Mouse (Mus musculus) 416B (cell line): ENCODE results near the gene Asrgl1.
"Not testable (repeated sequence)": the region's sequence is repeated elsewhere in the genome, so short reads cannot be mapped to it uniquely, and the experiment has no call there.

Source experiments
- DNase-seq: peaks from one replicate; pipeline ENCODE4 v3.0.0; 2011; ENCODE audit warnings: low read depth

Gene Asrgl1

DNA sequence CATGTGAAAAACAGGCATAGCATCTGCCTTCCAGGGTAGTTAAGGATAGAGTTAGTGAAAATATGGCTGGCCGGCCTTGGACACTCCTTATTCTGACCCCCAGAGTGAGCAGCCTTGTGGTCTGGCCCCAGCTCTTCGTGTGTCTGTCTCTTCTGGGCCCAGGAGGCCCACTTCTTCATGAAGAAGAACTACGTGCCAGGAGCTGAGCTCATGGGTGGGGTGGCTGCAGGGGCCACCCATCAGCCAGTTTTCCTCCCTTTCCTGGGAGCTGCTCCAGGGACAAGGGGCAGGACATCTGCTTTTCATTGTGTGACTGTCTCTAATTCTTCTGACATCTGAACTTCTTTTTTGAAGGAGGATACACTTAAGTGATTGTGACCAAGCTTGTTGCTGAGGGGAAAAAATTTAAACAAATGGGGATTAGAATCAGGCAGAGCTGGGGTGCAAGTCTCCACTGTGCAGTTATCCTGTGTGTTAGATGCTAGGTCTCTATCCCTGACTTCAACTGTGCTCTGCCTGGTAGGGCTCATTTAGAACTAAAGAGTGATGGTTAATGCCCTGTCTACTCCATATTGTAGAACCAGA, 30.2 kb downstream of the Asrgl1 start:
- DNase-seq = no peak

DNA sequence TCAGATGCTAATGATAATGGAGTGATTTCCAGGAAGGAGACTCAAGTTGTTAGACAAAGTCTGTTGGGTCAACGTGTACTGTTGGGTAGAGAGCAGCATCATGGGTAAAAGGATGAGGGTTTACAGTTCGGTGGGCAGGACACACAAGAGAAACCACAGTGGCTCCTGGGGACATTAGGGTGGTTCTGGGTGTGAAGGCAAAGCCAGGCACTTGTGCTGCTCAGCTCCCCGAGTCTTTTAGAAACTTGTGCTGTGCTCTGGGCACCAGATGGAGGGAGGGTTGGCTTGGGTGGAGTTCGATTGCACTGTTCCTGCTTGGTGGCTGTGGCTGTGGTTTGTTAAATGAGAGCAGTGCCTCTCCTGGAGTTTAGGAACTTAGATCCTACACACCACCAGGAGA, 31.4 kb downstream of the Asrgl1 start:
- no peak for DNase-seq

DNA sequence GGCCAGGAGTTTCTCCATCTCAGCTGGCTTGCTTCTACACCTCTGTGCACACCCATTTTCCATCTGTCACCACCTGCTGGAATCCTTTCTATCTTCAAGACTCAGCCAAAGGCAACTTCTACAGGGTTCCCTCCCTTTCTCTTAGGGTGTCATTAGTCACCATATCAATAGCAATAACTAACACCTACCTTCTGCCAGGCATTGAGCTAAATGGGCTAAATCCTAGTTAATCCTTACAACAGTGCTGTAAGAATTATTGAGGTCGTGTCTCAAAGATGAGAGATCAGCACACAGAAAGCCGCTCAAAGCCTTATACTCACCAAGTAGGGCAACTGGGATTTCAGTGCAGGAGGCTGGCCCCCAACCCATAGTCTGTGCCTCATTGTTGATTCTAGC, 34.4 kb downstream of the Asrgl1 start:
- DNase-seq = no peak

DNA sequence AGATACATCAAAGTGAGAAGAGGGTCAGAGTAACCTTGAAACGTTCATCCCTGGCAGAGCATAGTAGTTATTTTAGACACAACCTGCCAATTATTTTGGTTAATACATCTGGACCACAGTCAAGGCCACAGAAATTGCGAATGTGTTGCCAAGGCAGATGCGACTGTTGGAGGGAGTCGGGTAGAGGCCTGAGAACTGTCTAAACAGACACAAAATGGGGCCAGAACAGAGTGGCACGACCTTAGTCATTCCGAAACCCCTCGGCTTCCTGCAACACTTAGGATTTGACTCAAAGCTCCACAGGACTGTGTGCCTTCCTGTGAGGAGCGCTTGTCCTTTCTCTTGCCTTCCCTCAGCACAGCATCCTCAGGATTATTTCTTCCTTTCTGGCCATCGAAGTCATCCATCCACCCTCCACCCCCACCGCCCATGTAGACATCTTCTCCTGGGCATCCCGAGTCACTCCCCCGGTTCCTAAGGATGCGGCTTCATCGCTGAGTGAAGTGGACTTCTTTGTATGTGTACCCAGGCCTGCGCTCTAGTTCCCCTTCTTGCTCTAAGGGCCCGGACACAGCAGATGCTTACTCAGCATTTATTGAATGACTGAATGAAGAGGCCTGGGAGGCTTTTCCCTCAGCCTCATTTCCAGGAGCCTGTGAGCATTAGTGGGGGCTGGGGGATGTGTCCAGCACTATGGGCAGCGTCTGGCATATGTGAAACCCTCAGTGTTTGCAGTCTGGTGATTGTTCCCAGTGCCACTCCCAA, 35.0 kb downstream of the Asrgl1 start:
- DNase-seq = no peak

DNA sequence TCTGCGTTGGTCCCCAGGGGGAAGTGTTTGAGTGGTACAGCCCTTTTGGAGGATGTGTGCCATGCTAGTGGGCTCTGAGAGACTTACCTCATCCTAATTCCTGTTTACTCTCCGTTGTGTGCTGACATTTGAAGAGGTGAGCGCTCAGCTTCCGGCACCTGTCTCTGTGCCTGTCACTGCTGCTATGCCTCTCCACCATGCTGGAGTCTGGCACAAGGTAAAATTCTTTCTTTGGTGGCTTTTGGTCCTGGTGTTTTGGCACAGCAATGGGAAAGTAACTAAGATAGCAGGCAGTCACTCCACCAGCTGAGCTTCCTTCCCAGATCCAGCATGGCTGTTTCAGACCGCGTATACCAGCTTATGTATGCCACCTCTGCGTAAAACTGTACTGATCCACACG, 35.7 kb downstream of the Asrgl1 start:
- no peak for DNase-seq

DNA sequence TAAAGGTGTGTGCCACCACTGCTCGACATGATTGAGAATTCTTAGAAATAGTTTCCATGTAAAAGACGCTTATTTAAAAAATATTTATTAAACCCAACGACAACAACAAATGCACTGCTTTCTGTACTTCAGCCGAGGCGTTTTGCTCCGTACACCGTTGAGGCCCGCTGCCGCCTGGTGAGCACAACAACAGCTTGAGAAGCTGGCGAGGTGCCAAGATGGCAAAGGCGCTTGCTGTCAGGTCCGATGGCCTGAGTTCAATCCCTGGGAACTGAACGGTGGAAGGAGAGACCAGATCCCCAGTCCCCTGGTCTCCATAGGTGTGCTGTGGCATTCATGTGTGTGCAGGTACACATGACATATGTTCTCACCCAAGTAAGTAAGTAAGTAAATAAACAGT, 38.0 kb downstream of the Asrgl1 start:
- no peak for DNase-seq

DNA sequence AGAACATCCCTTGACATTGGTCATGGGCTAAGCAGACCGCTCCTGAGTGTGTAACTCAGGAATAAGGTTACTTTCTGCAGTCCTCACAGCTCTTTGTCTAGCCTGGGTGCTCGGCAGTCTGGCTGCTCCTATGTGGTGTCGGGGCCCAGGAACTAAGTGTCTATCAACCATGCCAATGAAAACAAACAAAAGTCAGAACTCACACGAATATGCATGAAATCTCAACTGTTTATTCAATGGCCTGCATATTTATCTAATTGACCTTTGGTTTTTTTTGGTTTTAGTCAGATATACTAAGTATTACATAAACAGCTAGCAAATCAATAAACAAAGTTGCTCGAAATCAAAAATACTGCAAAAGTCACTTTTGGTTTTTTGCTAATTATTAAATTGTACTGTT, 40.3 kb downstream of the Asrgl1 start:
- DNase-seq = no peak

DNA sequence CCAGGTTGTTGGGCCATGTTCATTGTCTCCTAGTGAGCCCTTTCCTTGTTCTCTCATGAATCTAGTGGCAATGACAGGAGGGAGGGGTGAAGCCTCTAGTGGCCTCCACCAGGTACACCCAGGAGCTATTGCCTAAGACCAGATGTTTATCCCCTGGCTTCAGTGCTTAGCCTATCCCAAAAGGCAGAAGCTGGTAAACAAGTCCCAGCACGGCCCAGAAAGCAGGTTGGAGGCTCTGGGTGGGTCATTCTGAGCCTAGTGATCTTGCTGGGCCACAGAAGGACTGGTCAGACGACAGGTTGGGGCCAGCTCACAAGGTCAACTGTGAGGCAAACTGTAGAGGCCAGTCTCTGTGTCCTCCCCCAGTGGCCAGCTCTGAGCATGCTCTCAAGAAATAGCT, 44.7 kb downstream of the Asrgl1 start:
- DNase-seq = no peak

DNA sequence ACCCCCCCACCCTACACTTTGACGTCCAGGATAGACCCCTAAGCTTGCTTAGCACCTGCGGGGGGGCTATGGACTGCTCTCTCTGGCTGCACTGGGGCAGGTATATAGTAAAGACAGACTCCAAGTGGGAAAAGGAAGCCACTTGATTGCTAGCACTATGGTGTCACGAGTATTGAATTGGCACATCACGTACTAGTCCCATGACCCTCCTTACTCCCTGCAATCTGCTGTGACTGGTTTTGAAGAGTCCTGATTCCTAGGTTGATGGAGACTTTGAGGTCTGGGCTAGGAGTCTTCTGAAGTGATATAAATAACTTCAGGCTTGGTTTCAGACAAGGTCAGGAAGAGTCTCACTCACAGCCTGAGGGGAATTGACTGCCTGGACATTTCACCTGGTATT, 45.2 kb downstream of the Asrgl1 start:
- no peak for DNase-seq

DNA sequence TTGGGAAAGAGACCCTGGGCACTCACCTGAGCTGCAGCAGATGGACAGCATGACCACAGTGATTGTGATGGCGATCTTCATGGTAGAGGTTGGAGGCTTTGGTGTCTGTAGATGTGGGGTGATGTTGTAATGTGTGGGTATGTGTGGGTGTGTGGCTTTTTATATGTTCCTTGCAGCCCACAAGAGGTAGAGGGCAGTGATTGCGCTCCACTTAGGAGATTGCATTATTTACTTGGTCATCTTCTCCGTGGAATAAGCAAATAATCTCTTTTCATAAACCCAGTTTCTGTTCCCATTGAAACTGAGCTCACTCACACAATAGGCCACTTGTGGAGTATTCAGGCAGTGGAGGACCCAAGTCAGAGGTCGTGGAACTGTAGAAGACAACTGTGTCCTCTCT, 47.6 kb downstream of the Asrgl1 start, which contains the start of gene Scgb1a1:
TSS of gene Scgb1a1 (minus strand) at position 138 of the 400 bp plus-strand sequence.
- DNase-seq = no peak

DNA sequence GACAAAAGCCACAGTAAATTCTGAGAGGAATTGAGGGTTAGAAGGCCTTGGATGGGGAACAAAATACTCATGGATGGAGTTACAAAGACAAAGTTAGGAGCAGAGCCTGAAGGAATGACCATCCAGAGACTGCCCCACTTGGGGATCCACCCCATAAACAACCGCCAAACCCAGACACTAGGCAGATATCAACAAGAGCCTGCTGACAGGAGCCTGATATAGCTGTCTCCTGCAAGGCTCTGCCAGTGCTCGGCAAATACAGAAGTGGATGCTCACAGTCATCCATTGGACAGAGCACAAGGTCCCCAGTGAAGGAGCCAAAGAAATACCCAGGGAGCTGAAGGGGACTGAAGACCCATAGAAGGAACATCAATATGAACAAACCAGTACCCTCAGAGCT, 51.5 kb downstream of the Asrgl1 start:
- DNase-seq = not testable (repeated sequence)

DNA sequence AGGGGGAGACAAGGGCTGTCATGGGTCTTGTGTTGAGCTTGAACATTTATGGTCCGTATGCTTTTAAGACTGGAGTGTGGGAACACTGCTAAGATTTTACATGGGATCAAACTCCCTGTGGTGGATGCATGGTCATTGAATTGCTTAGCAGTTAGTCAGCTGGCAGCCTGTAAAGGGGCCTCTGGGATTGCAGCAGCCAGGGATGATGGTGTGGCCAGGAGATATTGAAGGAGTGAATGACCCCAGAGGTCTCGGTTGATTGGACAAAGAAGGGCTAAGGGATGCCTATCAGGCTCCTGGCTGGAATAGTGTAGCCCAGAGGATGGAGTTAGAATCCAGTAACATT, 52.5 kb downstream of the Asrgl1 start:
- DNase-seq = no peak

DNA sequence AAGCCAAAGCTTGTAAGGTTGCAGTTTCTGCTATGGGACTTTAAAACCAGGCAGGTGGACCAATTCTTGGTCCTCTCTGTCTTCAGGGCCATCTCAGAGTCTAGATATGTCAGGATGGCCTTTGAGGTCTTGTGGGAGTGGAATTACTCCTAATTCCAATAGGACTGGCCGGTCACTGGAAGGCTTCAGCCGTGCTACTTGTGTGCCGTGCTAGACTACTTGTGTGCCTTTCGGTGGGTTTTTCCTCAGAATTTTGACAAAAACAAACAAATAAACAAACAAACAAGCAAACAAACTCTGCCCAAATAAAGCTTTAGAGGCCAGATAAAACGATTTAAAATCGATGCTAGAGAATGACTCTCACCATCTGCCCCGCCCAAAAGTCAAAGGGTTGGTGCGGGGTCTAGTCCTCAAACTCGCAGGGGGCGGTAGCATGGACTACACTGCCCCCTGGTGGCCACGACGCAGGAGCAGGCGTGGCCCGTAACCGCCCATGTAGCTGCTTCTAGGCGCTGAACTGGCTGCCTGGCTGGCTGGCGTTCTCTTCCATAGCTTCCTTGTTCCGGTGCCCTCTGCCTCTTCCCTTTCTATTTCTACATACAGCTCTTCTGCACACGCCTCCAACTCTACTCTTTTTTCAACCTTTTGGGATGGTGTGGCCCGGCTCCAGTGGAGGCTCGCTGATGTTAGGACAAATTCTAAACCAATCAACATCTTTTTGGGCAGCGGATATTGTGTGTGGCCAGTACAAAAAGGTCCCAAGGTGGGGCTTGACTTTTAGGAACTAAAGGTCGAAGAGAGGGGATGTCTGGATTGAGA, 53.0 kb downstream of the Asrgl1 start:
- peak; percentile 85 for DNase-seq

DNA sequence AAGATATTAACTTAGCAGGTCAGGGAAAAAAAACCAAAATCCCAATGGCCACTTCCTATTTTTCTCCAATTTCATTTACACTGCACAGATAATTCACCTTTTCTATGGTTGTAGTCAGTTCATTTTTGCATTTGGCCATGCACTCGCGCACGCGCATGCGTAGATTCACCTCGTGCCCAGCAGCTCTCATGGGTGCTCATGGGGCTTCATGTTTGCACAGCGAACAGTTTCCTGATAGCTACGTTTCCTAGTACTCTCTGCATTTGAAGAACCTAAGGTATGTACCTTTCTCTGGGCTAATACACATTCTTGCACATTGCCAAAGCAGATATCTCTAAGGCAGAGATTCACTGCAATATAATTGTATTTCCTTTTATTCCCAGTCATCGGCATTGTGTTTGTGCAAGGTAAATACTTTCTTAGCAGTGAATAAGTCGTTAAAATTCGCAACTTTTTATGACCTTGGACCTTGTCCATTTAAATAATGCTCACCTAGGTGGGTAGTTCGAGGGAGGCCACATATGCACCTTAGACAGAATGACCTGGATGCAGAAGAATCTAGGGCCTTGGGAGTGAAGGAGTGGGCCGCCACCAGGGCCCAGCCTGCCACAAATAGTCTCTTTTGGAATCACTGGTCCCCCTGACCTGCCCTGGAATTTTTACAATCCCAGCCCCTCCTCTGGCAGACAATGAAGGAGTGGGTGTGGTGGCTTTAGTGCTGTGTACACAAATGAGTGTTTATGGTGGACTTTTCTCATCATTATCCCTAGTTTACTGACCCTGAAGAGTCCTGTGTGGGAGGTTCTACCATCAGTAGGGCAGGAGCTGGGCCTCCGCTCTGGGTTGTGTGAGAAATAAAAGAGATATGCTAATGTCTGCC, 53.9 kb downstream of the Asrgl1 start:
- no peak for DNase-seq

DNA sequence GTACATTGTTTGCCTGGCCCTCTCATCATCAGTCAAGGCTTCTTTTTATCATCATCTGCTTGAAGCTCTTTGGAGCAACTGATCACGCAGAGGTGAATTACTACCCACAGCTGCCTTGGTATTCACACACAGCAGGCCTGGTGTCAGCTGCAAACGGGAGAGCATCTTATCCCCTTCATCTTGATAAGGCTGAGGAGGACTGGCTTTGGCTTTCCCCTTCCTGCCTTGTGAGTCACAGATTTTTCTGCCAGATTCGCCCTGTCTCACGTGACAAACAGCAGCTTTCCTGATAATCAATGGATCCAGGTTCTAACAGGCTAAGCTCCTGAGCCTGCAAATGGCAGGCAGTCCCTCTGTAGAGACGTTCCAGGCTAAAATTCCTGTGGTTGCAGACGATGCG, 55.5 kb downstream of the Asrgl1 start:
- DNase-seq = peak; percentile 79

DNA sequence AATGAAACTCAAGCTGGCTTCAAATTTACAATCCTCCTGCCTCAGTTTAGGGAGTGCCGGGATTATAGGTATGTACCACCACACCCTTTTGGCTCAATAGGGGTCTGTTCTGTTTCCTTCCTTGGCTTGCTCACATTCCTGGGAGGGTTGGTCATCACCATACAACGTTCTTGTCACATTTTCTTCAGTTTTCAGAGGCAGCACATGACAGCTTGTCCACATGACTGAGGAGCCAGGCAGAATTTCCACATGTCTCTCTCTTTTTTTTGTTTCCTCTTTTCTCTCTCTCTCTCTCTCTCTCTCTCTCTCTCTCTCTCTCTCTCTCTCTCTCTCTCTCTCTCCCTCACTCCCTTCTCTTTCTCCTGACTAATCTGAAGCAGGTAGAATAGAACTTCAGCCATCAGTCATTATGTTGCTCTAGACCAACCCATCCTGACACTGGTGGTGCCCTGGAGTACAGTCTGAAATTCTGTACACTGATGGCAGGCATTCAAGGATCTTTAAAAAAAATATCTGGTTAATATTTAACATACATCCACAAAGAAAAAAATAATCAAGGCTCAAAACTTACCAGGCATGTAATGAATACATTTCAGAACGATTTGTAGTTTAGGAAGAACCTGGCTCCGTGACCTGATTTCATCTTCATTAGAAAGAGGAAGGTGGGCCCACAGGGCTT, 58.3 kb downstream of the Asrgl1 start:
- DNase-seq = no peak

DNA sequence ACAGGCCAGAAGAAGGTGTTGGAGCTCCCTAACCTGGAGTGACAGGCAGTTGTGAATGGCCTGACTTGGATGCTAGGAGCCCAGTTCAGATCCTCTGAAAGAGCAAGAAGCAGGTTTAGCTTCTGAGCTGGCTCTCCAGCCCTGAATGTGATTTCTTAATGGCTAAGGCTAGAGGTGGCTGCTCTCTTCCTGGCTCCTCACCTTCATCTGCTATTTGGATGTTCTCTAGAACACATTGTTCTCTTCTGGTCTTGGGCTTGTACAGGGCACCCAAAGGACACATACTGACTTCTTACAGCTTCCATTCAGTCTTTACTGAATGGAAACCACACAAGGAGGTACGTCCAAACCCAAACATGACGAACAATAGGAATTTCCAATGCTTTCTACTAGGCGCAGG, 59.4 kb downstream of the Asrgl1 start:
- DNase-seq = no peak

DNA sequence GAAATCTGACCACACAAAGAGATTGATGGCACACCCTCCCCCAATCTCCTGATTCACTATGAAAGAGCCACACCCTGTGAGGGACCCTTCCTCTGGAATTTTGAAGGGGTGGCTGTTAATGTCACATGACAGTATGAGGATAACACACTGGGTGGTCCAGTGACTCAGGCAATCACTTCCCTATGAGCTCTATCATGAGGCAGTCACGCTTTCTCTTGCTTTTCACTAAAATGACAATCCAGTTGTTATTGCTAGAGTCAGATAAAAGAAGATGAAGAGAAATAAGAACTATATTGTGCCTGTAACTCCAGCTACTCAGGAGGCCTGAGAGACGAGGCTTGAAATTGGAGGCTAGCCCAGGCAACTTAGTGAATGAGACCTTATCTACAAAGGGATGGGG, 59.9 kb downstream of the Asrgl1 start:
- no peak for DNase-seq

DNA sequence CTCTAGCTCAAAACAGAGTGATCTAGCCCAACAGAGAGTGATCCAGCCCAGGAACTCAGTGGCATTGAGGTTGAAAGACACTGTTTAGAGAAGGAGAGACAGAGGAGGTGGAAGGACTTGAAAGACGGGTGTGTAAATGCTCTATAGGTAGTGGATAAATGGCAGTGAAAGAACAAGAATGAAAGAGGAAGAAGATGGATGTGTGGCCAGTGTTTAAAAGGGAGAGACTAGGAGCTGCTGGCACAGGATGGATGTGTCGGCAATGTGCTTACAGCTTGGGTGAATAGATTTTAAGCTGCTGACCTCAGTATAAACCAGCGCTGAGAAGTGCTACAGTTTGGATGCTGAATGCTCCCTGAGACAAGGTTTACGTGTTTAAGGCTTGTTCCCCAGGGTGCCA, 61.0 kb downstream of the Asrgl1 start:
- DNase-seq = no peak

DNA sequence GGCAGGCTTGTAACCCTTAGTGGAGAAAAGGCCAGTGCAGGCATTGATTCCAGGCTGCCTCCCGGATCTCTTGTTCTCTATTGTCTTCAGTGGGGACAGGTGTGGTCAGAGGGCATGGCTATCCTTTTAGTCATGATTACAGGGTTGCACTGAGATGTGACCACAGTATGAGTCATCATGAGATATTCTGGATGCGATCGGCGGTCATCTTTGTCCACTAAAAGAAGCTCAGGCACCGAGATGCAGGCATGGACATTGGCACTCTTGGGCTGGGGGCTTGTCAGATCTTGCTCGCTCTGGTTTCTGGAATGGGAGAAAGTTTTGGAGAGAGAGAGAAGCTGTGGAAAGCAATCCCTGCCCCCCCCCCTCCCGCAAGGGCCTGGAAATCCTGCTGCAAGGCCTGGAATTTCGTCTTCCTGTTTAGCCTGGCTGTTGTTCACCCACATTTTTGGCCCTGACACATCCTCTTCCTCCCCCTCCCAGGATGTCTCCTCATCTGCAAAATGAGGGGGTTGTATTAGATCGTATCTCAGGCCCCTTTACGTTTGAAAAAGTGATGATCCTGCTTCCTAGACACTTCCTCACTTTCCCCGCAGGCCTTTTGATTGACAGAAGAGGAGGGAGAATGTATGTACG, 61.5 kb downstream of the Asrgl1 start:
- DNase-seq = peak; percentile 89

DNA sequence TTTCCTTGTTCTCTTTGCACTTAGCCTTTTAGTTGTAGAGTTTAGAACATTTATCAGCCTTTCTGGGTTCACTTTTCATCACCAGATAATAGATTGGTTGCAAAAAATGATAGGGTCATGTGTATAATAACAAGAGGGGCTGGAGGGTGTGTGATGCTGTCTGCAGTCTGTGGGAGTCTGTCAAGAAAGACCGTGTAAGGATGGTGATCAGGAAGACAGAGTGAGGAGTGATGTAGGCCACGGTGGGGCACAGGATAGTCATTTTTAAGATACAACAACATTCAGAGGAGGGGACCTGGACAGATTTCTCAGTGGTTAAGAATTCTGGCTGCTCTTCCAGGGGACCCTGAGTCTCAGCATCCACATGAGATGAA, 63.3 kb downstream of the Asrgl1 start:
- no peak for DNase-seq
